Mouse (Mus musculus): Measurements from ENCODE around the gene Bnip1. TPM values are rescaled to one million over a fixed set of nuclear protein-coding genes. Genes with fewer than 3 reads are reported as not detected.

The Bnip1 gene
- polyA plus RNA-seq, 1 experiment from 2014 or later: 57.7 TPM

Other genes starting within 250 kb of the Bnip1 start
- gene Ergic1, start 219.6 kb upstream of the Bnip1 start, polyA plus RNA-seq (2015; fragmentation: Nextera tagmentation; extraction: Ambion mirVana): 89.7 and 101 TPM in 2 replicates
- 25.0 and 25.8 TPM in 2 replicates for gene Dusp1, start 218.9 kb upstream of the Bnip1 start, polyA plus RNA-seq (2015; fragmentation: Nextera tagmentation; extraction: Ambion mirVana)
- gene Atp6v0e, start 117.8 kb upstream of the Bnip1 start, polyA plus RNA-seq (2015; fragmentation: Nextera tagmentation; extraction: Ambion mirVana): 85.8 and 114 TPM in 2 replicates
- gene Crebrf, start 65.4 kb upstream of the Bnip1 start, polyA plus RNA-seq (2015; fragmentation: Nextera tagmentation; extraction: Ambion mirVana): 10.4 and 11.4 TPM in 2 replicates
- gene Nkx2-5, start 63.9 kb downstream of the Bnip1 start, polyA plus RNA-seq (2015; fragmentation: Nextera tagmentation; extraction: Ambion mirVana): 0.13 TPM in 1 of 2 replicates, not detected in the other
- 2.3 and 3.5 TPM in 2 replicates for gene Kifc5b, start 136.0 kb downstream of the Bnip1 start, polyA plus RNA-seq (2015; fragmentation: Nextera tagmentation; extraction: Ambion mirVana)
- gene Phf1, start 152.0 kb downstream of the Bnip1 start, polyA plus RNA-seq (2015; fragmentation: Nextera tagmentation; extraction: Ambion mirVana): 27.5 and 30.5 TPM in 2 replicates
- 141 and 152 TPM in 2 replicates for gene Cuta, start 158.5 kb downstream of the Bnip1 start, polyA plus RNA-seq (2015; fragmentation: Nextera tagmentation; extraction: Ambion mirVana)
- 3.7 and 3.8 TPM in 2 replicates for gene Syngap1, start 160.2 kb downstream of the Bnip1 start, polyA plus RNA-seq (2015; fragmentation: Nextera tagmentation; extraction: Ambion mirVana)
- gene Zbtb9, start 192.1 kb downstream of the Bnip1 start, polyA plus RNA-seq (2015; fragmentation: Nextera tagmentation; extraction: Ambion mirVana): 15.9 and 16.0 TPM in 2 replicates
- 4.5 TPM in 2 replicates for gene Bak1, start 247.9 kb downstream of the Bnip1 start, polyA plus RNA-seq (2015; fragmentation: Nextera tagmentation; extraction: Ambion mirVana)